Mouse (Mus musculus): ENCODE measurements around the gene Gfod1. TPM values are rescaled to one million over a fixed set of nuclear protein-coding genes. Genes with fewer than 3 reads are reported as not detected.

The Gfod1 gene
- total RNA-seq, 2 experiments from 2014 or later, result 118 to 134 TPM

GRCm38 (mm10) chr13:43256447-43256846, 47.5 kb downstream of the Gfod1 start:
- no peak for TF ChIP-seq CTCF (IDR thresholded peaks at IDR 0.05)
- DNase-seq (ENCODE audit: extremely low spot score in 1 of 2, low spot score in 2 of 2), result no peak
- peak overlapping the region; percentile 32; the same call in 1 of the 2 replicates for H3K27ac ChIP-seq
- intact Hi-C loops (cut with DNase I), result no loop called here
- H3K4me3 ChIP-seq, result no peak overlapping the region

GRCm38 (mm10) chr13:43253526-43253925, 50.4 kb downstream of the Gfod1 start:
- no peak overlapping the region for H3K27ac ChIP-seq
- no peak for DNase-seq (ENCODE audit: extremely low spot score in 1 of 2, low spot score in 2 of 2)
- intact Hi-C loops (cut with DNase I), result no loop called here
- no peak overlapping the region for H3K4me3 ChIP-seq
- no peak for TF ChIP-seq CTCF (IDR thresholded peaks at IDR 0.05)

- intact Hi-C loops (cut with DNase I), result no loop called here
- Histone ChIP-seq H3K27ac (peak overlapping the region; percentile 81), H3K4me3 (no peak overlapping the region)
- DNase-seq (ENCODE audit: extremely low spot score in 1 of 2, low spot score in 2 of 2), result no peak
- TF ChIP-seq CTCF (IDR thresholded peaks at IDR 0.05), result no peak
These were observed 51.7 kb downstream of the Gfod1 start for GRCm38 (mm10) chr13:43252105-43252790.

GRCm38 (mm10) chr13:43251391-43251790, 52.6 kb downstream of the Gfod1 start:
- intact Hi-C loops (cut with DNase I), result no loop called here

GRCm38 (mm10) chr13:43250653-43251052, 53.3 kb downstream of the Gfod1 start:
- H3K4me3 ChIP-seq, result no peak overlapping the region
- peak overlapping the region; percentile 81 for H3K27ac ChIP-seq
- TF ChIP-seq CTCF (IDR thresholded peaks at IDR 0.05), result no peak
- intact Hi-C loops (cut with DNase I), result no loop called here
- no peak for DNase-seq (ENCODE audit: extremely low spot score in 1 of 2, low spot score in 2 of 2)

More at GRCm38 (mm10) chr13:43251391-43251790, 52.6 kb downstream of the Gfod1 start:
- H3K4me3 ChIP-seq, result no peak overlapping the region
- no peak for TF ChIP-seq CTCF (IDR thresholded peaks at IDR 0.05)
- peak overlapping the region; percentile 81 for H3K27ac ChIP-seq
- DNase-seq (ENCODE audit: extremely low spot score in 1 of 2, low spot score in 2 of 2), result no peak

GRCm38 (mm10) chr13:43250106-43250505, 53.9 kb downstream of the Gfod1 start:
- no peak for DNase-seq (ENCODE audit: extremely low spot score in 1 of 2, low spot score in 2 of 2)
- peak overlapping the region; percentile 81; the same call in 1 of the 2 replicates for H3K27ac ChIP-seq
- no peak overlapping the region for H3K4me3 ChIP-seq
- no peak for TF ChIP-seq CTCF (IDR thresholded peaks at IDR 0.05)
- intact Hi-C loops (cut with DNase I), result no loop called here

GRCm38 (mm10) chr13:43248381-43248780, 55.6 kb downstream of the Gfod1 start:
- intact Hi-C loops (cut with DNase I), result no loop called here
- no peak overlapping the region for H3K4me3 ChIP-seq
- no peak overlapping the region; the same call in 1 of the 2 replicates for H3K27ac ChIP-seq
- no peak for TF ChIP-seq CTCF (IDR thresholded peaks at IDR 0.05)
- DNase-seq (ENCODE audit: extremely low spot score in 1 of 2, low spot score in 2 of 2), result no peak

GRCm38 (mm10) chr13:43246876-43247275, 57.1 kb downstream of the Gfod1 start:
- no peak for TF ChIP-seq CTCF (IDR thresholded peaks at IDR 0.05)
- intact Hi-C loops (cut with DNase I), result no loop called here
- Histone ChIP-seq H3K4me3 (no peak overlapping the region), H3K27ac (no peak overlapping the region)
- DNase-seq (ENCODE audit: extremely low spot score in 1 of 2, low spot score in 2 of 2), result no peak

- no peak for TF ChIP-seq CTCF (IDR thresholded peaks at IDR 0.05)
- intact Hi-C loops (cut with DNase I), result no loop called here
- Histone ChIP-seq H3K27ac (peak overlapping the region; percentile 53), H3K4me3 (no peak overlapping the region)
- no peak for DNase-seq (ENCODE audit: extremely low spot score in 1 of 2, low spot score in 2 of 2)
These were observed 60.2 kb downstream of the Gfod1 start for GRCm38 (mm10) chr13:43243793-43244192.

- Histone ChIP-seq H3K27ac (no peak overlapping the region; the same call in 1 of the 2 replicates), H3K4me3 (no peak overlapping the region)
- TF ChIP-seq CTCF (IDR thresholded peaks at IDR 0.05), result no peak
- DNase-seq (ENCODE audit: extremely low spot score in 1 of 2, low spot score in 2 of 2), result no peak
- intact Hi-C loops (cut with DNase I), result no loop called here
These were observed 60.7 kb downstream of the Gfod1 start for GRCm38 (mm10) chr13:43243240-43243639.

- Histone ChIP-seq H3K27ac (peak overlapping the region; percentile 70), H3K4me3 (no peak overlapping the region)
- TF ChIP-seq CTCF (IDR thresholded peaks at IDR 0.05), result no peak
- intact Hi-C loops (cut with DNase I), result no loop called here
- DNase-seq (ENCODE audit: extremely low spot score in 1 of 2, low spot score in 2 of 2), result no peak
These were observed 62.2 kb downstream of the Gfod1 start for GRCm38 (mm10) chr13:43241750-43242149.

- intact Hi-C loops (cut with DNase I), result no loop called here
- H3K27ac ChIP-seq, result peak overlapping the region; percentile 63
- TF ChIP-seq CTCF (IDR thresholded peaks at IDR 0.05), result no peak
- no peak overlapping the region for H3K4me3 ChIP-seq
- no peak for DNase-seq (ENCODE audit: extremely low spot score in 1 of 2, low spot score in 2 of 2)
These were observed 62.9 kb downstream of the Gfod1 start for GRCm38 (mm10) chr13:43241069-43241468.

- no peak overlapping the region for H3K4me3 ChIP-seq
- H3K27ac ChIP-seq, result peak overlapping the region; percentile 87
- TF ChIP-seq CTCF (IDR thresholded peaks at IDR 0.05), result no peak
- intact Hi-C loops (cut with DNase I), result no loop called here
- no peak for DNase-seq (ENCODE audit: extremely low spot score in 1 of 2, low spot score in 2 of 2)
These were observed 64.2 kb downstream of the Gfod1 start for GRCm38 (mm10) chr13:43239790-43240216.

Measured in left cerebral cortex, adult 2 months (tissue).